Mouse (Mus musculus) T-cell, adult 66 days (primary cell): Measurements from ENCODE around the gene Fis1. TPM values are rescaled to one million over a fixed set of nuclear protein-coding genes. Genes with fewer than 3 reads are reported as not detected.

ENCODE experiments used
- total RNA-seq, 2 experiments: library from RNA; stranded (reverse); gene quantifications; 3 replicates in 1 of 2; 4 replicates in 1 of 2; pipeline ENCODE4 v1.2.4; 2023

Gene Fis1
- 100 to 1,000 TPM; 136 to 139 TPM for total RNA-seq

DNA sequence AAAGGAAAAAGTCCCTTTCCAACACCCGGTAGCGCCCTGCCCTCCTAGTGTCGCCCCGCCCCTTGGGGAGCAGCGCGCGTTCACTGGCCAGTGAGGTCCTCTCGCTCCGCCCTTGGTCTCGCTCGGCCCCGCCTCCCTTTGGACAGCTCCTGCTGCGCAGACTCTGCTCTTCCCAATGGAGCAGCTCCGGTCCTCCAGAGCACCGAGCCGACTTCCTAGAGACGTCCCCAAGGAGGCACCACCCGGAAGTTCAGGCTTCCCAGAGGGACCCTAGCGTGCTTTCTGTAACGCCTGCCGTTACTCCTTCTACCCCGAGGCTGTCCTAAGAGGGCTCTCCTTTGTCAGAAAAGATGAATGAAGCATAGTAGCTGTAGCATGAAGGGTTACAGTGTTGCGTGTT, at the start of gene Fis1:
Gene Fis1 (plus strand): TSS at position 261 of the 400 bp plus-strand sequence.

DNA sequence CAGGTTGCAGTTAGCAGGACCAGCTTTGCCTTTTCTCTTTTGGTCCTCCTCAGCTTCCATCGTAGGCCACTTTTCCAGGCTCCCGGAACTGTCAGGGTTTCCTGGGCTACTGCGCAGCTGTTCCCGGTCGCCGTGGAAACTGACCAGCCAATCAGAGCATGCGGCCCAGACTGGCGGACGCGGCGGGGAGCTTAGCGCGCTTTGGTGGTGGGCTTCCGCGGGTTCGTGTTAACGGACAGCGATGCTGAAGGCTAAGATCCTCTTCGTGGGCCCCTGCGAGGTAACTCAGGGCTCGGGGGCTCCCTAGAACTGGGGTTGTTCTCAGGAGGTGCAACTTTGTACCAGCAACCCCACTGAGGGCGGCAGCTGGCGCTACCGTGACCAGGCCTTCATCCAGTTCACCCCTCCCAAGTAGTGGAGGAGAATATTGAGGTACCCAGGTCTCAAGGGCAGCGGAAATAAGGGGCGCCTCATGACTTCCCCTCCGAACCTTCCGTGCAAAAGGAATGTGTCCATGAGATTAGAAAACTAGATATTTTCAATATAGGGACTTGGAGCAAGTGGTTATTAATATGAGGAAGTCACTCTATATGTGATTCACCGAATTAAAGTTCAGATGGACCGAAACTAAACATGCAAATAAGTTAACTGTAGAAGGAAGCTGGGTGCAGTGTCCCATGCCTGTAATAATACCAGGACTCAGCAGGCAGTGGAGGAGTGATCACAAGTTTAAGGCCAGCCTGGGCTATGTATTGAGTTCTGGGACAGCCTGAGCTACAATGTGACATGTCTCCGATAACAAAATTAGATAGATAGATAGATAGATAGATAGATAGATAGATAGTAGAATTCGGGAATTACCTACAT, 44.9 kb upstream of the Fis1 start, which contains the start of gene Ift22:
Gene Ift22 (plus strand): TSS at position 160 of the 867 bp plus-strand sequence.

DNA sequence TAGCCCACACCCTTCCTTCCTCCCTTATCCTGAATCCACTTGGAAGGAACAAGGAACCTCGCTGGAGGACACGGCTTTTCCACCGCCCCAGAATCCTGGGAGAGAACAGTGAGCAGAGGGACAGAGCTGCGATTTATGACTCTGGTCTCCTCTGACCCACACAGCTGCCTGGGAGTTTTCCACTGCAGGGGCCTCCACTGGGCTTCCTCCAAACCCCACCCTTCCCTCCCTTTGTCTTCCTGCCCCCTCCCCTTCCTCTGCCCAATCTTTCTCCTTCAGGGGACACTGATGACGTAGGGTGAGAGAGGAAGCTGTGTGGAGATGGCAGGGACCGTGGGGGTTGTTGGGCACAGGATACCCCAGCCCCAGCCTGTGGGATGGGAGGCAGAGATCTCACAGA, 13.3 kb downstream of the Fis1 start, which contains the start of gene Cldn15:
Gene Cldn15 (plus strand): TSS at position 286 of the 400 bp plus-strand sequence.

DNA sequence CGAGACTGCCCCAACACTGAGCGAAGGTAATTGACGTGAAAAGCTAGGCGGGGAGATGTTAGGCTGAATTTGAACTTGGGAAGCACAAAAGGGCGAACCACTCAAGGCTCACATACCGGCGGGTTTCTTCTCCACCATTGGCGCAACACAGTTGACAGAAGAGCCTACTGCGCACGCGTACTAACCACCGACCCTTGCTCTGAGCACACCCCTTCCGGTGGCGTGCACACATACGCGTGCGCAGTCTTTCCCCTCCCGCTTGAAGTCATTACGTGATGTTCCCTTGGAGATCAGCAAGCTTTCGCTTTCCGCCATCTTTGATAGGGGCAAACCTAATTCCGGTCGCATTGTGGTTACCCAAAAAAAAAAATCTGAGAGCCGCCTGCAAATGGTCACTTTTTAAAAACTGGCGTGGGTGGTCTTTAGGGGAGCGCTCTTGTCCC, 33.6 kb downstream of the Fis1 start, which contains the start of gene Plod3:
Gene Plod3 (plus strand): TSS at position 325 of the 443 bp plus-strand sequence.

DNA sequence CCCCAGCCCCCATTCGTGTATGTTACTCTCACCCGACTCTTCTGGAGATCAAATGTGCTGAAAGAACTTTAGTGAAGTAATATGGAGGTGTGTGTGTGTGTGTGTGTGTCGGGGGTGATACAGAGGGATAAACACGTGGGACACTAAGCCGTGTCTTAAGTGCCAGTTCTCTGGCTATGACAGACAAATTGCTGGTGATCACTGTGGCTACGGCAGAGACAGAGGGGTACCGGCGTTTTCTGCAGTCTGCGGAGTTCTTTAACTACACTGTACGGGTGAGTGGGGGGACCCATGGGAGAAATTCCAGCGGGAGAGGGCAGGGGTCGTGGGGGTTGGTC, 34.8 kb downstream of the Fis1 start, which contains the start of gene Znhit1:
Gene Znhit1 (minus strand): TSS at position 88 of the 338 bp plus-strand sequence.

Other genes with a start within 250 kb of the Fis1 start
- not detected for gene Col26a1, start 70.1 kb upstream of the Fis1 start, total RNA-seq
- gene Ift22, start 45.1 kb upstream of the Fis1 start, total RNA-seq, result 1 to 10 TPM; 1.0 to 3.0 TPM
- gene Cldn15, start 13.3 kb downstream of the Fis1 start, total RNA-seq, result 1 to 10 TPM; 1.2 to 1.6 TPM
- gene Plod3, start 33.7 kb downstream of the Fis1 start, total RNA-seq, result 10 to 100 TPM; 18.1 TPM
- gene Znhit1, start 34.7 kb downstream of the Fis1 start, total RNA-seq, result 10 to 100 TPM; 24.2 to 31.7 TPM
- not detected for gene Vgf, start 73.1 kb downstream of the Fis1 start, total RNA-seq
- gene Ap1s1, start 92.9 kb downstream of the Fis1 start, total RNA-seq, result 10 to 100 TPM; 29.8 to 42.2 TPM
- not detected for gene Serpine1, start 119.0 kb downstream of the Fis1 start, total RNA-seq
- gene Trim56, start 162.9 kb downstream of the Fis1 start, total RNA-seq, result 100 to 1,000 TPM in 1 of 2 experiments, 10 to 100 TPM in 1; 90.0 to 103 TPM
- gene Muc3, start 196.0 kb downstream of the Fis1 start, total RNA-seq, result not detected